Mouse (Mus musculus) left cerebral cortex, adult 18-20 months (tissue): ENCODE measurements at regions not wholly inside any gene's neighbourhood (a gene's known extent, or its start where the extent isn't known, plus 50 kb on each side); places are given as distances from the start of the nearest gene placed in this dataset.
A peak's percentile ranks its signal among the peaks of the same experiment; 100 is the strongest.

ENCODE experiments used
- DNase-seq, 2 experiments: peaks; one replicate each; pipeline ENCODE4 v3.0.0; 2021 to 2022; ENCODE audit warnings: low spot score in 2 of 2, mixed read lengths in 1 of 2

- no peak for DNase-seq
Measured at GRCm38 (mm10) chr10:117994768-117995167, 146.8 kb upstream of the Mdm1 start.

GRCm38 (mm10) chr10:117997796-117998195 is 143.8 kb upstream of the Mdm1 start:
- no peak for DNase-seq

GRCm38 (mm10) chr10:118000591-118000990 is 141.0 kb upstream of the Mdm1 start:
- DNase-seq, result peak in 1 of 2 experiments; percentile 35

- no peak for DNase-seq
Measured at GRCm38 (mm10) chr10:118001501-118001900, 140.1 kb upstream of the Mdm1 start.

GRCm38 (mm10) chr10:118001971-118002370 is 139.6 kb upstream of the Mdm1 start:
- no peak for DNase-seq

- DNase-seq, result no peak
Measured at GRCm38 (mm10) chr10:118002559-118002958, 139.1 kb upstream of the Mdm1 start.

GRCm38 (mm10) chr10:118003179-118003578 is 138.4 kb upstream of the Mdm1 start:
- no peak for DNase-seq

- DNase-seq, result no peak
Measured at GRCm38 (mm10) chr10:118003739-118004361, 137.8 kb upstream of the Mdm1 start.

- no peak for DNase-seq
Measured at GRCm38 (mm10) chr10:118004362-118004958, 137.2 kb upstream of the Mdm1 start.

GRCm38 (mm10) chr10:118006827-118007550 is 134.6 kb upstream of the Mdm1 start:
- DNase-seq, result no peak

GRCm38 (mm10) chr10:118007846-118008245 is 133.8 kb upstream of the Mdm1 start:
- DNase-seq, result no peak

GRCm38 (mm10) chr10:118011687-118012567 is 129.7 kb upstream of the Mdm1 start:
- DNase-seq, result no peak

GRCm38 (mm10) chr10:118028831-118029230 is 112.8 kb upstream of the Mdm1 start:
- no peak for DNase-seq

GRCm38 (mm10) chr10:118034401-118034800 is 107.2 kb upstream of the Mdm1 start:
- no peak for DNase-seq

- no peak for DNase-seq
Measured at GRCm38 (mm10) chr10:118035035-118035434, 106.6 kb upstream of the Mdm1 start.

GRCm38 (mm10) chr10:118038465-118038864 is 103.1 kb upstream of the Mdm1 start:
- DNase-seq, result no peak

GRCm38 (mm10) chr10:118039056-118039455 is 102.6 kb upstream of the Mdm1 start:
- no peak for DNase-seq

- no peak for DNase-seq
Measured at GRCm38 (mm10) chr10:118041068-118041467, 100.5 kb upstream of the Mdm1 start.

GRCm38 (mm10) chr10:118043761-118044160 is 97.8 kb upstream of the Mdm1 start:
- no peak for DNase-seq

GRCm38 (mm10) chr10:118044840-118045239 is 96.8 kb upstream of the Mdm1 start:
- no peak for DNase-seq

GRCm38 (mm10) chr10:118045427-118045826 is 96.2 kb upstream of the Mdm1 start:
- DNase-seq, result no peak
